Mouse (Mus musculus): ENCODE results near the gene Olfr429. TPM values are rescaled to one million over a fixed set of nuclear protein-coding genes. Genes with fewer than 3 reads are reported as not detected.

Gene Olfr429
- total RNA-seq, 2 experiments from 2014 or later: not detected

Other genes with a start within 250 kb of the Olfr429 start
- not detected for gene Ifi211, start 171.3 kb upstream of the Olfr429 start, total RNA-seq (2021)
- gene Mndal, start 141.8 kb upstream of the Olfr429 start, total RNA-seq (2021): 1 to 10 TPM; 1.9 to 2.6 TPM
- 1 to 10 TPM in 1 of 2 experiments, under 1 TPM in 1; 0.48 to 1.4 TPM for gene Ifi203, start 141.7 kb upstream of the Olfr429 start, total RNA-seq (2021)
- not detected for gene Ifi202b, start 101.6 kb upstream of the Olfr429 start, total RNA-seq (2021)
- gene Ifi205, start 52.5 kb upstream of the Olfr429 start, total RNA-seq (2021): not detected
- gene Olfr433, start 43.6 kb upstream of the Olfr429 start, total RNA-seq (2021): not detected
- gene Olfr432, start 35.1 kb upstream of the Olfr429 start, total RNA-seq (2021): not detected
- gene Olfr430, start 17.7 kb upstream of the Olfr429 start, total RNA-seq (2021): not detected
- not detected for gene Olfr427, start 12.6 kb downstream of the Olfr429 start, total RNA-seq (2021)
- gene Olfr231, start 36.8 kb downstream of the Olfr429 start, total RNA-seq (2021): not detected
- not detected for gene Olfr424, start 47.2 kb downstream of the Olfr429 start, total RNA-seq (2021)
- not detected for gene Olfr420, start 71.3 kb downstream of the Olfr429 start, total RNA-seq (2021)
- gene Spta1, start 88.4 kb downstream of the Olfr429 start, total RNA-seq (2021): under 1 TPM; 0.19 to 0.24 TPM
- not detected for gene Olfr419, start 167.7 kb downstream of the Olfr429 start, total RNA-seq (2021)
- gene Mptx1, start 246.2 kb downstream of the Olfr429 start, total RNA-seq (2021): not detected